Mouse (Mus musculus) cortical plate, adult 2 months (tissue): Measurements from ENCODE around the gene Zfp13.

Experiments used
- CTCF ChIP-seq: fragments of 200-500 bp; IDR thresholded peaks from 2 replicates; pipeline ENCODE4 v1.5.1; 2011; ENCODE audit warnings: mild to moderate bottlenecking, control low read depth, low read length; ENCODE audit not compliant: insufficient read depth; ENCODE audit errors: extremely low read depth
- POLR2A ChIP-seq: fragments of 200-500 bp; IDR thresholded peaks from 2 replicates; pipeline ENCODE4 v1.6.1; 2011; ENCODE audit warnings: mild to moderate bottlenecking, low read length, control low read depth; ENCODE audit not compliant: insufficient read depth; ENCODE audit errors: extremely low read depth

DNA sequence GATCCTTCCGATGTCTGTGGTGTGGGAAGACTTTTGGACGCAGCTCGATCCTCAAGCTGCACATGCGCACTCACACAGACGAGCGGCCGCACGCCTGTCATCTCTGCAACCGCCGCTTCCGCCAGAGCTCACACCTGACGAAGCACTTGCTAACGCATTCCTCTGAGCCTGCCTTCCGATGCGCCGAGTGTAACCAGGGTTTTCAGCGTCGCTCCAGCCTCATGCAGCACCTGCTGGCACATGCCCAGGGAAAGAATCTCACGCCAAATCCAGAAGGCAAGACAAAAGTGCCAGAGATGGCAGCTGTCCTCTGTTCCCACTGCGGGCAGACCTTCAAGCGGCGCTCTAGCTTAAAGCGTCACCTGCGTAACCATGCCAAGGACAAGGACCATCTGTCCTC lies 10.3 kb upstream of the Zfp13 start:
- TF ChIP-seq CTCF = no peak
- no peak for TF ChIP-seq POLR2A
